Mouse (Mus musculus) liver, postnatal 0 days (tissue): ENCODE data around the gene Rasgrf1. TPM values are rescaled to one million over a fixed set of nuclear protein-coding genes. Genes with fewer than 3 reads are reported as not detected.

Experiments
- ATAC-seq: fragments of 200-750 bp; cut with Nextera tagmentation; 2 replicates; pipeline ENCODE4 v1.8.0; 2017; ENCODE audit warnings: mild to moderate bottlenecking, moderate library complexity
- DNase-seq: peaks from one replicate; pipeline ENCODE4 v3.0.0-alpha.2; 2016
- H3K27ac ChIP-seq: fragments of 300-500 bp; sonication (generic); 2 replicates; pipeline ENCODE4 v1.5.1; 2014; ENCODE audit warnings: antibody characterized with exemption, moderate library complexity, mild to moderate bottlenecking, low read depth
- H3K27me3 ChIP-seq: fragments of 300-500 bp; sonication (generic); 2 replicates; pipeline ENCODE4 v1.6.1; 2014; ENCODE audit warnings: low read length, control low read depth, mixed read lengths; ENCODE audit not compliant: insufficient read depth
- H3K36me3 ChIP-seq: fragments of 300-500 bp; sonication (generic); replicated peaks from 2 replicates; pipeline ENCODE4 v1.6.1; 2014; ENCODE audit warnings: mild to moderate bottlenecking, control low read depth, low read length, moderate library complexity, mixed read lengths; ENCODE audit not compliant: insufficient read depth
- H3K4me1 ChIP-seq: fragments of 300-500 bp; sonication (generic); 2 replicates; pipeline ENCODE4 v1.6.1; 2014; ENCODE audit warnings: antibody characterized with exemption, mild to moderate bottlenecking, control low read depth; ENCODE audit not compliant: insufficient read depth
- H3K4me2 ChIP-seq: fragments of 300-500 bp; sonication (generic); 2 replicates; pipeline ENCODE4 v1.6.1; 2014; ENCODE audit warnings: low read depth, mild to moderate bottlenecking, low read length, moderate library complexity, mixed read lengths
- H3K4me3 ChIP-seq: fragments of 300-500 bp; sonication (generic); 2 replicates; pipeline ENCODE4 v1.5.1; 2014; ENCODE audit warnings: low read depth, low read length
- H3K9ac ChIP-seq: fragments of 300-500 bp; sonication (generic); replicated peaks from 2 replicates; pipeline ENCODE4 v1.6.1; 2014; ENCODE audit warnings: mild to moderate bottlenecking, moderate library complexity
- H3K9me3 ChIP-seq: fragments of 300-500 bp; sonication (generic); 2 replicates; pipeline ENCODE4 v1.6.1; 2016; ENCODE audit warnings: mild to moderate bottlenecking, control low read depth, low read length, mixed read lengths
- CTCF ChIP-seq: sonication (generic); IDR thresholded peaks from 2 replicates; pipeline ENCODE4 v1.5.1; 2016; ENCODE audit warnings: antibody characterized with exemption, low read depth
- EP300 ChIP-seq: IDR thresholded peaks from 2 replicates; pipeline ENCODE4 v1.6.1; 2016; ENCODE audit warnings: antibody characterized with exemption, low read depth, mild to moderate bottlenecking
- whole genome bisulfite sequencing: fragments of 180-500 bp; shearing (Covaris S2); extraction: QIAGEN DNeasy Blood & Tissue Kit; methylation state at CpG from one replicate; pipeline ENCODE4 v1.1.7; 2014; ENCODE audit not compliant: insufficient replicate concordance; 5-methylcytosine and 5-hydroxymethylcytosine counted together
- polyA plus RNA-seq: library from polyadenylated mRNA; unstranded; fragments of >200 nt; fragmentation: Nextera tagmentation; extraction: Ambion mirVana; gene quantifications from 2 replicates; pipeline ENCODE4 v1.2.1, GENCODE M21; 2015

The Rasgrf1 gene
- polyA plus RNA-seq, 1 experiment from 2014 or later: 0.05 TPM

- ATAC-seq: no peak
- H3K9ac ChIP-seq: no peak overlapping the region
- no peaks in the 10 kb centered on the region for H3K36me3 ChIP-seq
- peaks cover 22% of the 10 kb centered on the region for H3K27me3 ChIP-seq
- WGBS: 23% methylated on average over 8 of the region's 8 CpGs
- no peaks in the 10 kb centered on the region for H3K9me3 ChIP-seq
- TF ChIP-seq CTCF (no peak), EP300 (no peak)
- no peaks in the 10 kb centered on the region for H3K4me1 ChIP-seq
- no peak overlapping the region for H3K4me2 ChIP-seq
- H3K4me3 ChIP-seq: no peak overlapping the region
- H3K27ac ChIP-seq: no peak overlapping the region
- DNase-seq: no peak
These were observed 39.1 kb upstream of the Rasgrf1 start for GRCm38 (mm10) chr9:89870531-89871150.

- H3K27me3 ChIP-seq: peaks cover 22% of the 10 kb centered on the region
- TF ChIP-seq EP300 (no peak), CTCF (no peak)
- DNase-seq: no peak
These were observed 37.6 kb upstream of the Rasgrf1 start for GRCm38 (mm10) chr9:89872137-89872536.

GRCm38 (mm10) chr9:89874434-89874833 lies 35.3 kb upstream of the Rasgrf1 start:
- no peaks in the 10 kb centered on the region for H3K9me3 ChIP-seq
- TF ChIP-seq EP300: no peak
- TF ChIP-seq CTCF: no peak
- H3K36me3 ChIP-seq: no peaks in the 10 kb centered on the region
- no peak overlapping the region for H3K27ac ChIP-seq
- no peak overlapping the region for H3K9ac ChIP-seq
- ATAC-seq (no peak), DNase-seq (no peak)
- 36% methylated on average over 7 of the region's 7 CpGs for WGBS
- no peak overlapping the region for H3K4me3 ChIP-seq
- no peaks in the 10 kb centered on the region for H3K4me1 ChIP-seq
- no peak overlapping the region for H3K4me2 ChIP-seq
- H3K27me3 ChIP-seq: peaks cover 16% of the 10 kb centered on the region

More at GRCm38 (mm10) chr9:89872137-89872536, 37.6 kb upstream of the Rasgrf1 start:
- no peaks in the 10 kb centered on the region for H3K9me3 ChIP-seq
- no peak overlapping the region for H3K9ac ChIP-seq
- H3K4me3 ChIP-seq: no peak overlapping the region
- no peak overlapping the region for H3K27ac ChIP-seq
- H3K36me3 ChIP-seq: no peaks in the 10 kb centered on the region
- H3K4me2 ChIP-seq: no peak overlapping the region
- ATAC-seq: no peak
- 43% methylated on average over 6 of the region's 6 CpGs for WGBS
- H3K4me1 ChIP-seq: no peaks in the 10 kb centered on the region

GRCm38 (mm10) chr9:89875551-89875950 lies 34.2 kb upstream of the Rasgrf1 start:
- Histone ChIP-seq H3K36me3 (no peaks in the 10 kb centered on the region), H3K4me3 (no peak overlapping the region), H3K9me3 (no peaks in the 10 kb centered on the region), H3K27ac (no peak overlapping the region), H3K4me2 (no peak overlapping the region), H3K27me3 (peaks cover 13% of the 10 kb centered on the region), H3K4me1 (no peaks in the 10 kb centered on the region), H3K9ac (no peak overlapping the region)
- DNase-seq (no peak), ATAC-seq (no peak)
- TF ChIP-seq EP300: no peak
- TF ChIP-seq CTCF: no peak
- WGBS: 54% methylated on average over 5 of the region's 5 CpGs

- no peak for ATAC-seq
These were observed 31.2 kb upstream of the Rasgrf1 start for GRCm38 (mm10) chr9:89878471-89879020.

GRCm38 (mm10) chr9:89879574-89879973 lies 30.1 kb upstream of the Rasgrf1 start:
- Histone ChIP-seq H3K9me3 (no peaks in the 10 kb centered on the region), H3K4me3 (no peak overlapping the region), H3K27me3 (peaks cover 25% of the 10 kb centered on the region), H3K9ac (no peak overlapping the region), H3K4me1 (no peaks in the 10 kb centered on the region), H3K36me3 (no peaks in the 10 kb centered on the region), H3K4me2 (no peak overlapping the region), H3K27ac (no peak overlapping the region)
- no peak for DNase-seq
- TF ChIP-seq CTCF (no peak), EP300 (no peak)
- no peak for ATAC-seq
- 47% methylated on average over 31 of the region's 31 CpGs for WGBS

More at GRCm38 (mm10) chr9:89878471-89879020, 31.2 kb upstream of the Rasgrf1 start:
- Histone ChIP-seq H3K27me3 (peaks cover 23% of the 10 kb centered on the region), H3K4me3 (no peak overlapping the region), H3K36me3 (no peaks in the 10 kb centered on the region), H3K9me3 (no peaks in the 10 kb centered on the region), H3K4me2 (no peak overlapping the region), H3K9ac (no peak overlapping the region), H3K27ac (no peak overlapping the region), H3K4me1 (no peaks in the 10 kb centered on the region)
- 39% methylated on average over 11 of the region's 11 CpGs for WGBS
- TF ChIP-seq EP300 (no peak), CTCF (no peak)
- no peak for DNase-seq
